Mouse (Mus musculus): Measurements from ENCODE around the gene Icam1. TPM values are rescaled to one million over a fixed set of nuclear protein-coding genes. Genes with fewer than 3 reads are reported as not detected.
A peak's percentile ranks its signal among the peaks of the same experiment; 100 is the strongest.

Icam1 gene
- total and polyA plus RNA-seq, 3 experiments: 5.8 to 17.1 (median 9.6) TPM

DNA sequence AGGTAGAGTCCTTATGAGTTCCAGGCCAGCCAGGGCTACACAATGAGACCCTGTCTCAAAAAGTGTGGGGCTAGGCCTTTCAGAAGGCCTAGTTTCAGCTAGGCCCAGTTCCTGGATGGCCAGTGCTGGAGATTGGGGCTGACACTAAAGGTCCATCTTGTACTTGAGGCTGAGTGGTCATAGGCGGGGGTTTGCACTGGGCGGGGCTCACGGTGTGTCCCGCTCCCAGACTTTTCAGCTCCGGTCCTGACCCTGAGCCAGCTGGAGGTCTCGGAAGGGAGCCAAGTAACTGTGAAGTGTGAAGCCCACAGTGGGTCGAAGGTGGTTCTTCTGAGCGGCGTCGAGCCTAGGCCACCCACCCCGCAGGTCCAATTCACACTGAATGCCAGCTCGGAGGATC, 11.1 kb downstream of the Icam1 start:
- Histone ChIP-seq H3K27me3 (ENCODE audit: insufficient read depth, low read length) (no peaks in the 10 kb centered on the region), H3K9me3 (replicated peaks) (no peaks in the 10 kb centered on the region), H3K4me3 (ENCODE audit: low read depth, low read length) (no peak overlapping the region), H3K4me1 (ENCODE audit: insufficient read depth, low read depth, low read length) (peaks cover 51% of the 10 kb centered on the region), H3K36me3 (replicated peaks) (peaks cover 51% of the 10 kb centered on the region)
- TF ChIP-seq CTCF (IDR thresholded peaks at IDR 0.05; ENCODE audit: low read depth, low read length) (no peak), POLR2AphosphoS5 (IDR thresholded peaks at IDR 0.05; ENCODE audit: insufficient replicate concordance, low read depth, low read length) (no peak), TAL1 (conservative IDR thresholded peaks at IDR 0.05; ENCODE audit: low read depth, low read length) (no peak), GATA2 (IDR thresholded peaks at IDR 0.05; ENCODE audit: borderline replicate concordance, low read depth, low read length) (no peak), GATA1 (IDR thresholded peaks at IDR 0.05; ENCODE audit: borderline replicate concordance, low read length) (no peak)
- ATAC-seq (ENCODE audit: extremely low read depth, insufficient number of reproducible peaks, low FRiP score, poor library complexity, severe bottlenecking) (no peak), DNase-seq (ENCODE audit: low spot score) (no peak)

DNA sequence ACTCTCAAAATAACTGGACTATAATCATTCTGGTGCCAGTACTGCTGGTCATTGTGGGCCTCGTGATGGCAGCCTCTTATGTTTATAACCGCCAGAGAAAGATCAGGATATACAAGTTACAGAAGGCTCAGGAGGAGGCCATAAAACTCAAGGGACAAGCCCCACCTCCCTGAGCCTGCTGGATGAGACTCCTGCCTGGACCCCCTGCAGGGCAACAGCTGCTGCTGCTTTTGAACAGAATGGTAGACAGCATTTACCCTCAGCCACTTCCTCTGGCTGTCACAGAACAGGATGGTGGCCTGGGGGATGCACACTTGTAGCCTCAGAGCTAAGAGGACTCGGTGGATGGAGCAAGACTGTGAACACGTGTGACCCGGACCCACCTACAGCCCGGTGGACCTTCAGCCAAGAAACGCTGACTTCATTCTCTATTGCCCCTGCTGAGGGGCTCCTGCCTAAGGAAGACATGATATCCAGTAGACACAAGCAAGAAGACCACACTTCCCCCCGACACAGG, 12.0 kb downstream of the Icam1 start:
- no peaks in the 10 kb centered on the region for H3K27me3 ChIP-seq (ENCODE audit: insufficient read depth, low read length)
- no peaks in the 10 kb centered on the region for H3K9me3 ChIP-seq (replicated peaks)
- peaks cover 61% of the 10 kb centered on the region for H3K4me1 ChIP-seq (ENCODE audit: insufficient read depth, low read depth, low read length)
- DNase-seq (ENCODE audit: low spot score) (no peak), ATAC-seq (ENCODE audit: extremely low read depth, insufficient number of reproducible peaks, low FRiP score, poor library complexity, severe bottlenecking) (no peak)
- H3K36me3 ChIP-seq (replicated peaks): peaks cover 41% of the 10 kb centered on the region
- H3K4me3 ChIP-seq (ENCODE audit: low read depth, low read length): no peak overlapping the region
- TF ChIP-seq POLR2AphosphoS5 (IDR thresholded peaks at IDR 0.05; ENCODE audit: insufficient replicate concordance, low read depth, low read length) (no peak), GATA1 (IDR thresholded peaks at IDR 0.05; ENCODE audit: borderline replicate concordance, low read length) (no peak), GATA2 (IDR thresholded peaks at IDR 0.05; ENCODE audit: borderline replicate concordance, low read depth, low read length) (no peak), CTCF (IDR thresholded peaks at IDR 0.05; ENCODE audit: low read depth, low read length) (no peak), TAL1 (conservative IDR thresholded peaks at IDR 0.05; ENCODE audit: low read depth, low read length) (no peak)

DNA sequence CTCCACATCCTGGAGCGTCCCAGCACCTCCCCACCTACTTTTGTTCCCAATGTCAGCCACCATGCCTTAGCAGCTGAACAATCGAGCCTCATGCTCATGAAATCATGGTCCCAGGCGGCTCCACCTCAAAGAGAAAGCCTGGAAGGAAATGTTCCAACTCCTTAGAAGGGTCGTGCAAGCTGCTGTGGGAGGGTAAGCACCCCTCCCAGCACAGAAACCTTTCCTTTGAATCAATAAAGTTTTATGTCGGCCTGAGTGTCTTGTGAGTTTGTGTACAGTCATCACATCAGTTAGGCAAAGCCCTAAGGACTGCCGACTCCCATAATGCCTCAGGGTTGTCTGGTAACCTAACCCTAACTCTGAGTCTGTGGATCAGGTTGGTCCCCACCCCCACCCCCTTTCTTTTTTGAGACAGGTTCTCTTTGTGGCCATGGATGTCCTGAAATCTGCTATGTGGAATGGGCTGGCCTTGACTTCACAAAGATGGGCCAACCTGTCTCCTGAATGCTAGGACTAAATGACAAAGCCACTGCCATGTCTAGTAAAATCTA, 12.8 kb downstream of the Icam1 start:
- no peak for ATAC-seq (ENCODE audit: extremely low read depth, insufficient number of reproducible peaks, low FRiP score, poor library complexity, severe bottlenecking)
- Histone ChIP-seq H3K4me1 (ENCODE audit: insufficient read depth, low read depth, low read length) (peaks cover 69% of the 10 kb centered on the region), H3K36me3 (replicated peaks) (peaks cover 39% of the 10 kb centered on the region), H3K4me3 (ENCODE audit: low read depth, low read length) (peak overlapping the region; percentile 73; the same call in 1 of the 2 replicates), H3K9me3 (replicated peaks) (no peaks in the 10 kb centered on the region), H3K27me3 (ENCODE audit: insufficient read depth, low read length) (no peaks in the 10 kb centered on the region)
- no peak for TF ChIP-seq GATA1 (IDR thresholded peaks at IDR 0.05; ENCODE audit: borderline replicate concordance, low read length)
- no peak for TF ChIP-seq TAL1 (conservative IDR thresholded peaks at IDR 0.05; ENCODE audit: low read depth, low read length)
- no peak for TF ChIP-seq CTCF (IDR thresholded peaks at IDR 0.05; ENCODE audit: low read depth, low read length)
- no peak for TF ChIP-seq GATA2 (IDR thresholded peaks at IDR 0.05; ENCODE audit: borderline replicate concordance, low read depth, low read length)
- TF ChIP-seq POLR2AphosphoS5 (IDR thresholded peaks at IDR 0.05; ENCODE audit: insufficient replicate concordance, low read depth, low read length): no peak
- no peak for DNase-seq (ENCODE audit: low spot score)

DNA sequence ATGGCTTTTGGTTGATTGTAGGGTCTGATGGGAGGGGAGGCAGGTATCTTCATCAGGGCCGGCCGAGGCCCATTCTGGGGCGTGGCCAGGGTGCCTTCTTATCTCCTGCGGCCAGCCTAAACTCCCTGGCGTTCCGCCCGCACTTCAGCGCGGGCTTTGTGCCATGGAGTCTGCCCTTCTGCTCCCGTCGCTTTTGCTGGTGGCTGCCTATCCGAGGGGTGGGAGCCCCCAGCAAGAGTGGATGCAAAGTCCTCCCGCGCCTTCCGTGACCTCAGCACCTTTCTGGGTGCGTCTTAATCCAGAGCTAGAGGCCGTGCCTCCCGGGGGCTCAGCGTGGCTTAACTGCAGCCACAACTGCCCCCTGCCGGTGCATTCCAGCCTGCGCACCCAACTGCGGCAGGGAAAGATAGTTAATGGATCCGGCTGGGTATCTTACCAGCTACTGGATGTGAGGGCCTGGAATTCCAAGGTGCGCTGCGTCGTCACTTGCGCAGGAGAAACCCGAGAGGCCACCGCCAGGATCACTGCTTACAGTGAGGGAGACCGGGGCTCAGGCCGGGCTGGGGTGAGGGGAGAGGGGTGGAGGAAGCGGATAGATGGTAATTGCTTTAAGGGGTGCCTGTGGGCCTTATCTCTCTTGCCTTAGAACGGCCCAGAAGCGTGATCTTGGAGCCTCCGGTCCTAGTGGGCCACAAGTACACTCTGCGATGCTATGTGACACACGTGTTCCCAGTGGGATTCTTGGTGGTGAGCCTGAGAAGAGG, 13.7 kb downstream of the Icam1 start, which contains the start of gene Icam4:
Icam4 (plus strand) TSS at position 83 of the 764 bp plus-strand sequence.
- Histone ChIP-seq H3K4me1 (ENCODE audit: insufficient read depth, low read depth, low read length) (peaks cover 74% of the 10 kb centered on the region), H3K36me3 (replicated peaks) (peaks cover 38% of the 10 kb centered on the region), H3K4me3 (ENCODE audit: low read depth, low read length) (peak within 1 kb of the TSS; percentile 73), H3K9me3 (replicated peaks) (no peaks in the 10 kb centered on the region), H3K27me3 (ENCODE audit: insufficient read depth, low read length) (no peaks in the 10 kb centered on the region; the same call in 1 of the 2 replicates)
- peak; percentile 77 for DNase-seq (ENCODE audit: low spot score)
- no peak for TF ChIP-seq GATA1 (IDR thresholded peaks at IDR 0.05; ENCODE audit: borderline replicate concordance, low read length)
- TF ChIP-seq CTCF (IDR thresholded peaks at IDR 0.05; ENCODE audit: low read depth, low read length): peak; percentile 71
- peak; percentile 77 for TF ChIP-seq TAL1 (conservative IDR thresholded peaks at IDR 0.05; ENCODE audit: low read depth, low read length)
- TF ChIP-seq GATA2 (IDR thresholded peaks at IDR 0.05; ENCODE audit: borderline replicate concordance, low read depth, low read length): no peak
- TF ChIP-seq POLR2AphosphoS5 (IDR thresholded peaks at IDR 0.05; ENCODE audit: insufficient replicate concordance, low read depth, low read length): no peak
- peak; percentile 52 for ATAC-seq (ENCODE audit: extremely low read depth, insufficient number of reproducible peaks, low FRiP score, poor library complexity, severe bottlenecking)

DNA sequence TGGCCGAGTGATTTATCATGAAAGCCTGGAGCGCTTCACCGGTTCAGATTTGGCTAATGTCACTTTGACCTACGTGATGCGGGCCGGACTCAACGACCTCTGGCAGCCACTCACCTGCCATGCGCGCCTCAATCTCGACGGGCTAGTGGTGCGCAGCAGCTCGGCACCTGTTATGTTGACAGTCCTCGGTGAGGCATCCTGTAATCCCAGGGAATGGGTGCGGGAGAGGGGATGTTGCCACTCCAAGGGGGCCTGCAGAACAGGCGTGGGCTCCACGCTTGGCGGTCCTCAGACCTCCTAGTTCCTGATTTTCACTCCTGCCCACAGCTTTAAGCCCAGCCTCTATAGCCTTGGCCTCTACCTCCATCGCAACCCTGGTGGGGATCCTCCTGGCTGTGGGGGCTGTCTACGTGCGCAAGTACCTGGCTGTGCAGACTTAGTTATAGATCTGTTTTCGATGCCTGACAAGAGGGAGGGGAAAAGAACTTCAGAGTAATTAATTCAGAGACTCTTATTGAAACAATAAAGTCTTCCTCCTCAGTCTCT, 14.3 kb downstream of the Icam1 start:
- ATAC-seq (ENCODE audit: extremely low read depth, insufficient number of reproducible peaks, low FRiP score, poor library complexity, severe bottlenecking): no peak
- Histone ChIP-seq H3K4me3 (ENCODE audit: low read depth, low read length) (peak overlapping the region; percentile 73), H3K9me3 (replicated peaks) (no peaks in the 10 kb centered on the region), H3K27me3 (ENCODE audit: insufficient read depth, low read length) (no peaks in the 10 kb centered on the region; the same call in 1 of the 2 replicates), H3K36me3 (replicated peaks) (peaks cover 37% of the 10 kb centered on the region), H3K4me1 (ENCODE audit: insufficient read depth, low read depth, low read length) (peaks cover 78% of the 10 kb centered on the region)
- TF ChIP-seq POLR2AphosphoS5 (IDR thresholded peaks at IDR 0.05; ENCODE audit: insufficient replicate concordance, low read depth, low read length) (no peak), GATA1 (IDR thresholded peaks at IDR 0.05; ENCODE audit: borderline replicate concordance, low read length) (no peak), CTCF (IDR thresholded peaks at IDR 0.05; ENCODE audit: low read depth, low read length) (no peak), GATA2 (IDR thresholded peaks at IDR 0.05; ENCODE audit: borderline replicate concordance, low read depth, low read length) (no peak)
- no peak for DNase-seq (ENCODE audit: low spot score)

DNA sequence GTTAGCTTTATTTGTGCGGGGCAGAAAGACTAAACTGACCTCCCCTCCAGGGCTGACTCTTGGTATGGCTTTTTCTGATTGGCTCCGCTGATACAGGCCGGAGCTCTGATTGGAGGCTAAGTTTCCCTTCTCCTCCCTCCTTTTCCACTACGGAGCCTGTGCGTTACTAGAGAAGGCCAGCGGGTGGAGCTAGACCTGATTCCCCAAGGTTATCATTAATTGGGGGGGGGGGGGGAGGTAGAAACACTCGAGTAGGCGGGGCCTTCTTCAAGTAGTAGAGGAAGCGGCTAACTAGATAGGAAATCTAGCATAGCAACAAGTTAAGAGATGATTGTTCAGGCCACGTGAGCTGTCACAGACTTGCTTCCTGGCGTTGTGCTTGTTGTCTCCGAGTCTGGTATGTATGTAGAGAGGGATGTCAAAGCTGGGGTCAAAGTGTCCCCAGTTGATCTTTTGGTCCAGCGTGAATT, 15.0 kb downstream of the Icam1 start:
- Histone ChIP-seq H3K4me3 (ENCODE audit: low read depth, low read length) (peak overlapping the region; percentile 77), H3K36me3 (replicated peaks) (peaks cover 33% of the 10 kb centered on the region), H3K4me1 (ENCODE audit: insufficient read depth, low read depth, low read length) (peaks cover 78% of the 10 kb centered on the region), H3K9me3 (replicated peaks) (no peaks in the 10 kb centered on the region), H3K27me3 (ENCODE audit: insufficient read depth, low read length) (peaks cover under 1% of the 10 kb centered on the region; the same call in 1 of the 2 replicates)
- ATAC-seq (ENCODE audit: extremely low read depth, insufficient number of reproducible peaks, low FRiP score, poor library complexity, severe bottlenecking): peak; percentile 71
- TF ChIP-seq POLR2AphosphoS5 (IDR thresholded peaks at IDR 0.05; ENCODE audit: insufficient replicate concordance, low read depth, low read length) (no peak), TAL1 (conservative IDR thresholded peaks at IDR 0.05; ENCODE audit: low read depth, low read length) (no peak), CTCF (IDR thresholded peaks at IDR 0.05; ENCODE audit: low read depth, low read length) (no peak), GATA1 (IDR thresholded peaks at IDR 0.05; ENCODE audit: borderline replicate concordance, low read length) (no peak), GATA2 (IDR thresholded peaks at IDR 0.05; ENCODE audit: borderline replicate concordance, low read depth, low read length) (no peak)
- DNase-seq (ENCODE audit: low spot score): peak; percentile 80

All from G1E (cell line).